Comparison of ENCODE assay signal across 9 mouse cellular contexts in genomic region chr11:117475669-117476068, GRCm38 (mm10). TPM values are rescaled to one million over a fixed set of nuclear protein-coding genes. Genes with fewer than 3 reads are reported as not detected.
DNase-seq lines count a peak whose midpoint lies in the region; ATAC-seq and TF ChIP-seq lines count a peak whose summit lies in the region.
"Had no signal": no experiment of that assay in that cellular context is flagged by ENCODE, and none has a peak within 500 bp of the region (broad histone marks: within the 10 kb centered on the region; RNA-seq: fewer than 3 reads in every experiment).

No protein-coding gene starts in this region.

- TF ChIP-seq CTCF in hindbrain, postnatal 0 days (IDR thresholded peaks at IDR 0.05; ENCODE audit: low read depth), result no peak

- H3K4me2 ChIP-seq in hindbrain, postnatal 0 days (ENCODE audit: low read depth, low read length), result no peak overlapping the region

- no peaks in the 10 kb centered on the region for H3K9me3 ChIP-seq in hindbrain, postnatal 0 days (ENCODE audit: low read length)

- H3K27me3 ChIP-seq in hindbrain, postnatal 0 days (ENCODE audit: insufficient read depth, low read length), result 0 out of 2 replicates have a peak, but pooled peaks cover 7% of the 10 kb centered on the region

- 43% methylated on average over 10 of the region's 10 CpGs for whole genome bisulfite sequencing in hindbrain, postnatal 0 days

- no peaks in the 10 kb centered on the region for H3K36me3 ChIP-seq in hindbrain, postnatal 0 days (ENCODE audit: insufficient read depth, low read length)

- peak; percentile 25 for DNase-seq in urinary bladder, postnatal 25 days (ENCODE audit: low spot score)
- DNase-seq in urinary bladder, postnatal 4 days (ENCODE audit: low spot score in 2 of 2), result no peak
- peak; percentile 47 for DNase-seq in embryo, embryonic 9.5 days (ENCODE audit: extremely low spot score)
- DNase-seq in kidney, adult 18-20 months, result peak; percentile 36
- DNase-seq in lung, postnatal 25 days (ENCODE audit: low spot score), result peak; percentile 36
- no peak for DNase-seq in frontal cortex, postnatal 14 days (ENCODE audit: low spot score in 2 of 2)
- no peak for DNase-seq in hindbrain, postnatal 0 days (ENCODE audit: low spot score)

- H3K9ac ChIP-seq in hindbrain, postnatal 0 days (replicated peaks; ENCODE audit: low read length), result no peak overlapping the region

- H3K4me1 ChIP-seq in hindbrain, postnatal 0 days (ENCODE audit: insufficient read depth, low read length), result peaks cover 18% of the 10 kb centered on the region

- no peak overlapping the region for H3K4me3 ChIP-seq in hindbrain, postnatal 0 days (ENCODE audit: low read length)

- no peak for ATAC-seq in hindbrain, postnatal 0 days
- no peak for ATAC-seq in monocyte, adult 5-6 weeks (replicated peaks; ENCODE audit: insufficient number of reproducible peaks, low FRiP score, low TSS enrichment, poor library complexity, severe bottlenecking)

- H3K27ac ChIP-seq in hindbrain, postnatal 0 days, result no peak overlapping the region

RNA-seq across cellular contexts. Expression of gene Gm11733, which starts 8.5 kb away (rescaled TPM):
- 0.10 TPM in 1 of 2 replicates, not detected in the other for total RNA-seq in hindbrain, postnatal 0 days (2014; rRNA removed)
- 0.13 TPM in 1 of 2 replicates, not detected in the other for polyA plus RNA-seq in hindbrain, postnatal 0 days (2015; fragmentation: Nextera tagmentation; extraction: Ambion mirVana)
- not detected in 3 replicates for total RNA-seq in monocyte, adult 5-6 weeks (2017)
- polyA plus RNA-seq: neural tube, embryonic 11.5 days had no signal

Comparison
In these comparisons a context has a peak if more than half of its experiments do, and no peak if none do; other contexts are left out.
1. DNase-seq: peak in urinary bladder, postnatal 25 days (single experiment), embryo, embryonic 9.5 days (single experiment), kidney, adult 18-20 months (single experiment) and lung, postnatal 25 days (single experiment); none in urinary bladder, postnatal 4 days (0 of 2), frontal cortex, postnatal 14 days (0 of 2) and hindbrain, postnatal 0 days (single experiment).